Mouse (Mus musculus) kidney, embryonic 15.5 days (tissue): Measurements from ENCODE around the gene Bgn. TPM values are rescaled to one million over a fixed set of nuclear protein-coding genes. Genes with fewer than 3 reads are reported as not detected.
"Not testable (repeated sequence)": the region's sequence is repeated elsewhere in the genome, so short reads cannot be mapped to it uniquely, and the experiment has no call there.

Experiments used
- ATAC-seq: fragments of 200-750 bp; cut with Nextera tagmentation; replicated peaks from 2 replicates; pipeline ENCODE4 v1.8.0; 2017; ENCODE audit warnings: moderate TSS enrichment; ENCODE audit not compliant: low FRiP score
- H3K27ac ChIP-seq: fragments of 300-500 bp; sonication (generic); 2 replicates; pipeline ENCODE4 v1.5.1; 2015; ENCODE audit warnings: mild to moderate bottlenecking, inconsistent platforms
- H3K27me3 ChIP-seq: fragments of 300-500 bp; sonication (generic); 2 replicates; pipeline ENCODE4 v1.6.1; 2015; ENCODE audit warnings: inconsistent platforms
- H3K36me3 ChIP-seq: fragments of 300-500 bp; sonication (generic); 2 replicates; pipeline ENCODE4 v1.6.1; 2015; ENCODE audit warnings: inconsistent platforms
- H3K4me1 ChIP-seq: fragments of 300-500 bp; sonication (generic); 2 replicates; pipeline ENCODE4 v1.6.1; 2015; ENCODE audit warnings: inconsistent platforms
- H3K4me2 ChIP-seq: fragments of 300-500 bp; sonication (generic); 2 replicates; pipeline ENCODE4 v1.6.1; 2015; ENCODE audit warnings: moderate library complexity, mild to moderate bottlenecking, inconsistent platforms
- H3K4me3 ChIP-seq: fragments of 300-500 bp; sonication (generic); replicated peaks from 2 replicates; pipeline ENCODE4 v1.5.1; 2015; ENCODE audit warnings: mild to moderate bottlenecking, inconsistent platforms
- H3K9ac ChIP-seq: fragments of 300-500 bp; sonication (generic); 2 replicates; pipeline ENCODE4 v1.6.1; 2015; ENCODE audit warnings: mild to moderate bottlenecking, inconsistent platforms
- H3K9me3 ChIP-seq: fragments of 300-500 bp; sonication (generic); replicated peaks from 2 replicates; pipeline ENCODE4 v1.6.1; 2016; ENCODE audit warnings: inconsistent platforms
- WGBS: fragments of 180-500 bp; shearing (Covaris S2); methylation state at CpG from one replicate; pipeline ENCODE4 v1.1.7; 2015; ENCODE audit warnings: mixed read lengths; 5-methylcytosine and 5-hydroxymethylcytosine counted together
- polyA plus RNA-seq: library from polyadenylated mRNA; unstranded; fragments of >200 nt; fragmentation: Nextera tagmentation; extraction: Ambion mirVana; gene quantifications from 2 replicates; pipeline ENCODE4 v1.2.1, GENCODE M21; 2015

Gene Bgn
- polyA plus RNA-seq, 1 experiment from 2014 or later: 96.4 TPM

GRCm38 (mm10) chrX:73490804-73491203 lies 7.4 kb downstream of the Bgn start:
- ATAC-seq: no peak
- Histone ChIP-seq H3K4me1 (0 out of 2 replicates have a peak, but pooled peaks cover 2% of the 10 kb centered on the region), H3K27me3 (peaks cover 24% of the 10 kb centered on the region), H3K36me3 (no peaks in the 10 kb centered on the region), H3K9ac (no peak overlapping the region), H3K9me3 (no peaks in the 10 kb centered on the region), H3K27ac (no peak overlapping the region), H3K4me3 (no peak overlapping the region), H3K4me2 (no peak overlapping the region)
- 73% methylated on average over 3 of the region's 3 CpGs for WGBS

- H3K9me3 ChIP-seq, H3K9ac ChIP-seq, H3K27ac ChIP-seq, H3K4me3 ChIP-seq, H3K4me1 ChIP-seq, H3K4me2 ChIP-seq, H3K36me3 ChIP-seq, ATAC-seq: not testable (repeated sequence)
- peaks cover 19% of the 10 kb centered on the region; the same call in 1 of the 2 replicates for H3K27me3 ChIP-seq
- 4% methylated on average over 1 of the region's 2 CpGs for WGBS
Measured at GRCm38 (mm10) chrX:73493567-73493966, 10.2 kb downstream of the Bgn start.

DNA sequence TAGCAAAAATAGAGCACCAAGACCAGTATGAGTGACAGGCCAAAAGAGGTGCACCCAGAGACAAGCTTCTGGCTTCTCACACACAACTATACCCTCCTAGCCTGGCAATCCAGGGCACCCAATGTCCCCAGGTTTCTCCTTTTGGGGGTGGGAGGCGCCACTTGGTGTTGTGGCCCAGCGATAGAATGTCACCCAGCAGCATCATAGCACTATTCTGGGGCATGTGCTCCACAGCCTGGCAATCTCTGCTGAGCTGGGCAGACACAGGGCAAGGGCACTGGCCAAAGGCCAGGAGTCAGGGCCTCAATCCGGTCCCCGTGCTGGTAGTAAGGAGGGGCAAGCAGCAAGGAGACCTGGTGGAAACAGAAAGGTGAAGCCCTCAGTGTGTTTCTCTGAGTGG lies 13.3 kb downstream of the Bgn start:
- Histone ChIP-seq H3K9me3 (no peaks in the 10 kb centered on the region), H3K27ac (no peak overlapping the region), H3K27me3 (peaks cover 33% of the 10 kb centered on the region), H3K4me2 (no peak overlapping the region), H3K4me1 (no peaks in the 10 kb centered on the region), H3K36me3 (no peaks in the 10 kb centered on the region), H3K4me3 (no peak overlapping the region), H3K9ac (no peak overlapping the region)
- no peak for ATAC-seq
- WGBS: 78% methylated on average over 4 of the region's 4 CpGs

GRCm38 (mm10) chrX:73505130-73505735 lies 21.8 kb downstream of the Bgn start:
- Histone ChIP-seq H3K9ac (no peak overlapping the region), H3K36me3 (no peaks in the 10 kb centered on the region), H3K27me3 (peaks cover 61% of the 10 kb centered on the region), H3K4me1 (no peaks in the 10 kb centered on the region), H3K4me3 (no peak overlapping the region), H3K9me3 (no peaks in the 10 kb centered on the region), H3K4me2 (no peak overlapping the region), H3K27ac (no peak overlapping the region)
- no peak for ATAC-seq
- WGBS: 77% methylated on average over 5 of the region's 5 CpGs

GRCm38 (mm10) chrX:73506577-73506976 lies 23.2 kb downstream of the Bgn start:
- WGBS: 80% methylated on average over 4 of the region's 4 CpGs
- no peak overlapping the region for H3K4me2 ChIP-seq
- H3K4me1 ChIP-seq: no peaks in the 10 kb centered on the region
- no peak for ATAC-seq
- no peaks in the 10 kb centered on the region for H3K9me3 ChIP-seq
- no peak overlapping the region for H3K9ac ChIP-seq
- H3K27ac ChIP-seq: no peak overlapping the region
- no peak overlapping the region for H3K4me3 ChIP-seq
- H3K36me3 ChIP-seq: no peaks in the 10 kb centered on the region
- H3K27me3 ChIP-seq: peaks cover 59% of the 10 kb centered on the region

DNA sequence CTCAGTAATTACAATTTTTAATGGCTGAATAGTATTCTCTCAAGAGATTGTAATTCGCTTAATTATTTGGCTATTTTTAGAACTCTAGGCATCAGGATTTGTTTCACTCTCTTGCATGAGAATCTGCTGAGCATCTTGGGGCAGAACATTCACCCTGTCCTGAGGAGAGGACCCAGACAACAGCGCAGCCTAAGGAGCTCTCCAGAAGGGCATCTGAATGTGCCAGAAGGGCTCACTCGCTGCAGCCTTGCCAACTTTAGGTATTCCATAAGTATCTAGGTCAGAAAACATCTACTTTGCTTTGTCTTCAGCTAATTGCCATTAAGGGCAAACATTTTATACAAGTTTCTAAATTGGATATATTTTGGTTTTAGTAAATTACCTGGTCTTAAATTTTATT lies 25.8 kb downstream of the Bgn start:
- WGBS: 82% methylated on average over 3 of the region's 3 CpGs
- H3K9me3 ChIP-seq: no peaks in the 10 kb centered on the region
- ATAC-seq: no peak
- H3K4me3 ChIP-seq: no peak overlapping the region
- no peaks in the 10 kb centered on the region for H3K4me1 ChIP-seq
- peaks cover 55% of the 10 kb centered on the region for H3K27me3 ChIP-seq
- no peak overlapping the region for H3K4me2 ChIP-seq
- no peak overlapping the region for H3K27ac ChIP-seq
- H3K9ac ChIP-seq: no peak overlapping the region
- no peaks in the 10 kb centered on the region for H3K36me3 ChIP-seq

DNA sequence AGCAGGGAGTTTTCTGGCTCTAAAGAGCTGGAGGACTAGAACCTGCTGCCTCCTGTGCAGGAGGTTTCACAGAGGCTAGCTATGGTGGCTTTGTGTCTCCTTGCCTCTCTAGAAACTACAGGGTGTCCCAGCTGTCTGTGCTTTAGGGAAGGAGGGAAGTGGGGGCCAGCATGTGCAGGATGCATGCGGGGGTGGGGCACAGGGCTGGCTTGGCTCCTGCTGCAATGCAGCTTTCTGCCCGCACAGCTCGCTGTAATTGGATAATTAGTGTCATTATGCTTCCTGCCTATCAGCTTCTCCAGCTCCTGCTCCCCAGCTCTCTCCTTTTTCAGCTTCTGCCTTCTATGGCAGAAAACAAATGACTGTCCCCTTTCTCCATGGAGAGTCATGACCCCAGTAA lies 29.5 kb downstream of the Bgn start:
- Histone ChIP-seq H3K27me3 (peaks cover 46% of the 10 kb centered on the region), H3K4me2 (no peak overlapping the region), H3K9ac (no peak overlapping the region), H3K4me1 (no peaks in the 10 kb centered on the region), H3K9me3 (no peaks in the 10 kb centered on the region), H3K4me3 (no peak overlapping the region), H3K36me3 (no peaks in the 10 kb centered on the region), H3K27ac (no peak overlapping the region)
- no peak for ATAC-seq
- 32% methylated on average over 3 of the region's 3 CpGs for WGBS

- H3K4me2 ChIP-seq: no peak overlapping the region
- H3K27ac ChIP-seq: no peak overlapping the region
- H3K9me3 ChIP-seq: no peaks in the 10 kb centered on the region
- no peaks in the 10 kb centered on the region for H3K4me1 ChIP-seq
- H3K27me3 ChIP-seq: peaks cover 35% of the 10 kb centered on the region
- H3K4me3 ChIP-seq: no peak overlapping the region
- H3K36me3 ChIP-seq: no peaks in the 10 kb centered on the region
- no peak for ATAC-seq
- WGBS: 60% methylated on average over 4 of the region's 4 CpGs
- H3K9ac ChIP-seq: no peak overlapping the region
Measured at GRCm38 (mm10) chrX:73516556-73516955, 33.2 kb downstream of the Bgn start.

DNA sequence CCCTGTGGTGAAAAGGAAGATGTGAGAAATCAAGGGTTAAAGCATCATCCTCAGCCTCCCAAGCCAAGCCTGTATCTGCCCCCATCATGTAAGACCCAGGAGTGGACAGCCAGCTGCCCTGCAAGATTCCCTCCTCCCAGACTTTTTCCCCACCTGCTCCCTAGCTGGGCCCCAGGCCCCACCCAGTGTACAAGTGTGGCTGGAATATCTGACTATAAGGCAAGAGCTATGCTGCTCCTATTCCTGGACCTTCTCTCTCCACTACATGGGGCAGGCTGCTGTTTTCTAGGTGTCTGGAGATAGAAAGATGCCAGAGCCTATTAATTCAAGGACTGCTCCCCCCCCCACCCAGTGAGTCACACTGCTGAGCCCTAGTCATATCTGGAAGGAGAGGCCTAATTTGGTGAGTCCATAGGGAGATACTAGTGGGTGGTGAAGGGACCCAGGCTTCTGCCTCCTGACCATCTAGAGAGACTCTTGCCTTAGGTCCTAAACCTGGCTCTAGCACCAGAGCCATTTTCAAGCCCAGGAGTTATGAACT lies 33.7 kb downstream of the Bgn start:
- no peak overlapping the region for H3K27ac ChIP-seq
- H3K27me3 ChIP-seq: peaks cover 29% of the 10 kb centered on the region
- H3K9me3 ChIP-seq: no peaks in the 10 kb centered on the region
- no peak for ATAC-seq
- H3K4me1 ChIP-seq: no peaks in the 10 kb centered on the region
- no peaks in the 10 kb centered on the region for H3K36me3 ChIP-seq
- H3K4me3 ChIP-seq: no peak overlapping the region
- no peak overlapping the region for H3K4me2 ChIP-seq
- no peak overlapping the region for H3K9ac ChIP-seq

DNA sequence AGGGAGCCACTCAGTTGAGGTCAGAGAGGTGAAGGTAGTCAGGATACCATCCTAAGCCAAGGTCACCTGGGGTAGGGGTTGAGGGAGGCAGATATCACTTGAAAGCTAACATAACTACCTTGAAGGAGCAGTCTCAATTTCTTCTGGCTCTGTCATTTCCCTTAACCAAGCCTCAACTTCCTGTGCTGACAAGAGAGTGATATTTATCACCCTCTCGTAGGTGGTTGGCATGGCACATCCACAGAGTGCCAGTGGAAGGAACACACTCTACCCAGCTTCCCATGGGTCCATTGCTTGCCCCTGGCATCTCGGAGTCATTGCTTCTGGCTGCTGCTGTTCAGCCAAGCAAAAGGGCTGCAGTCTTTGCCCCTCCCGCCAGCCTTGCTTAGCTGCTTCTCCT lies 37.3 kb downstream of the Bgn start:
- Histone ChIP-seq H3K9ac (no peak overlapping the region), H3K9me3 (no peaks in the 10 kb centered on the region), H3K27ac (no peak overlapping the region), H3K4me1 (no peaks in the 10 kb centered on the region), H3K36me3 (no peaks in the 10 kb centered on the region), H3K4me2 (no peak overlapping the region), H3K4me3 (no peak overlapping the region), H3K27me3 (peaks cover 20% of the 10 kb centered on the region; the same call in 1 of the 2 replicates)
- 75% methylated on average over 3 of the region's 3 CpGs for WGBS
- no peak for ATAC-seq

GRCm38 (mm10) chrX:73524318-73525222 lies 41.2 kb downstream of the Bgn start:
- Histone ChIP-seq H3K9me3 (no peaks in the 10 kb centered on the region), H3K4me2 (no peak overlapping the region), H3K36me3 (no peaks in the 10 kb centered on the region), H3K4me1 (no peaks in the 10 kb centered on the region), H3K4me3 (no peak overlapping the region), H3K27me3 (peaks cover 30% of the 10 kb centered on the region), H3K9ac (no peak overlapping the region), H3K27ac (no peak overlapping the region)
- ATAC-seq: no peak
- WGBS: 64% methylated on average over 9 of the region's 9 CpGs
